Mouse (Mus musculus): ENCODE data around the gene Capns2.
"Not testable (repeated sequence)": the region's sequence is repeated elsewhere in the genome, so short reads cannot be mapped to it uniquely, and the experiment has no call there.

Gene Capns2

GRCm38 (mm10) chr8:92901107-92901506, at the start of gene Capns2:
Gene Capns2 (plus strand): TSS chr8:92901407.
- ChIA-PET CTCF (no interaction called here), POLR2A (interaction anchor here in 1 of 4 experiments (1.8 kb wide), 1 partner anchor 25 kb away, joined by 5 read pairs; no protein-coding TSS in a partner anchor)

DNA sequence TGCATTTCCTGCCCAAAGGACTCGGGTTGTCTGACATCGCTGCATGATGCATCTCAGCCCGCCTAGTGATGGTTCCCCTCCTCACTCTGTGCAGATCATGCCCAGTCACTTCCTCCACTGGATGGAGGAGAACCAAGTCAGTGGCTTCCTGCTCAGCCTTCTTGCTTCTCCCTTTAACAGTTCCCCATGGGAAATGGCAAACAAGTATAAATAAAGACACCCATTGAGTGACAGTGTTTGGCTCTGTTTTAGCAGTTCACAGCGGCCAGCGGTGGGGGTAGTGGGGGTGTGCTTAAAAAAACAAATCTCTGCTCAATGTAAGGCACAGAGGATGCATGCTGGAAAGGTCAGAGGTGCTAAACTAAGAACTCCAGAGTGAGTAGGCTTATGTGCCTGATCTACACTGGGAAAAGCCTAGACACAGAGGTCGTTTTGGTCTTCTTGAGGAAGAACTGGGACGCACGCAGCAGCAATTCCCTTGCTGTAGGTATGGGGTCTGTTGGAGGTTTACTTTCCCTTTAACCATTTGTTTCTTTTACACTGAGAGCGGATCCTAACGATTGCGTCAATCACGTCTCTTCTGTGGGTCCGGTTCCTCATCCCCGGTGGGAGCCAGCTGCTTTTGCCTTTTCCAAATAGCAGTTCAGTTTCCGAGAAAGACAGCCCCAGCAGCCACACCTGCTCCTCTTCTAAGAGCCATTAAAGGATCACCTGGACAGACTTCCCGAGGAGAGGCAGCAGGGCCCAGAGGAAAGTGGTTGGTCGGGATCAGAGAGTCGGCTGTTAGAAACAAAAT, 47.8 kb upstream of the Capns2 start:
- POLR2A ChIA-PET, result interaction anchor here in 1 of 4 experiments (0.7 kb wide), 1 partner anchor 567 kb away, joined by 3 read pairs; no protein-coding TSS in a partner anchor
- CTCF ChIA-PET, result no interaction called here

- POLR2A ChIA-PET, result no interaction called here
- CTCF ChIA-PET, result interaction anchor here in 1 of 4 experiments (1.1 kb wide), 1 partner anchor 37 kb away, joined by 3 read pairs; no protein-coding TSS in a partner anchor
These were observed 46.5 kb upstream of the Capns2 start for GRCm38 (mm10) chr8:92854673-92855072.

DNA sequence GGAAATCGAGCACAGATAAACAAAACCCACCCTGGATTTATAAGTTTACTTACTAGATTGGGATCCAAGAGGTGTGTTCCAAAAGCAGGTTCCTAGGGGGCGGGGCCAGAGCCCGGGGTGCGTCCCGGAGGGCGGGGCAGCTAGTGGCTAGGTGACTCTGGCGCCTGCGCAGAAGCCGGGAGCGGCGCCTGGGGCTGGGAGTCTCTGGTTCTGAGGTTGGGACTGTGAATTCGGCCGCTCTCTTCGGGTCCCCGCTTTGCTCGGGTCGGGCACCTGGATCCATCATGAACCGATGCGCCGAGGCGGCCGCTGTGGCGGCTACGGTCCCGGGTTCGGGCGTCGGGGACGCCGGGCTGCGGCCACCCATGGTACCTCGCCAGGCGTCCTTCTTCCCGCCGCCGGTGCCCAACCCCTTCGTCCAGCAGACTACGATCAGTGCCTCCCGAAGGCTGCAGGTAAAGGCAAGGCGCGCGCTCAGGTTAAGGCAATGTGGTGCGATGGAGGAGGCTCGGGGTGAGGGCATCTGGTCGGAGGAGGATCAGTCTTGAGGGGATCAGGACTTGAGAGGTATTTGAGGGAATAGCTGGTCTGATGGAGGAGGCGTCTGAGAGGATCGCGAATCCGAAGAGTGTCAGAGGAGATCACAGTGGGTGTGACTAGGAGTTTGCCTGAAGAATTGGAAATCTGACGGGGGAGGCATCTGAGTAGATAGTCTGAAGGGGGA, 45.9 kb upstream of the Capns2 start, which contains the start of gene Lpcat2:
Gene Lpcat2 (plus strand): TSS at position 169 of the 724 bp plus-strand sequence.
- CTCF ChIA-PET, result interaction anchor here in 1 of 4 experiments (0.5 to 1.1 kb wide), 2 partner anchors 37 to 41 kb away, joined by 3 to 4 read pairs; no protein-coding TSS in a partner anchor
- POLR2A ChIA-PET, result no interaction called here

- POLR2A ChIA-PET, result no interaction called here
- CTCF ChIA-PET, result no interaction called here
These were observed 44.8 kb upstream of the Capns2 start for GRCm38 (mm10) chr8:92856273-92856986.

- ChIA-PET CTCF (interaction anchor here in 1 of 4 experiments (0.7 kb wide), 1 partner anchor 11 kb away, joined by 3 read pairs; no protein-coding TSS in a partner anchor), POLR2A (no interaction called here)
These were observed 42.6 kb upstream of the Capns2 start for GRCm38 (mm10) chr8:92858475-92859182.

GRCm38 (mm10) chr8:92861977-92862376, 39.2 kb upstream of the Capns2 start:
- ChIA-PET CTCF (no interaction called here), POLR2A (no interaction called here)

DNA sequence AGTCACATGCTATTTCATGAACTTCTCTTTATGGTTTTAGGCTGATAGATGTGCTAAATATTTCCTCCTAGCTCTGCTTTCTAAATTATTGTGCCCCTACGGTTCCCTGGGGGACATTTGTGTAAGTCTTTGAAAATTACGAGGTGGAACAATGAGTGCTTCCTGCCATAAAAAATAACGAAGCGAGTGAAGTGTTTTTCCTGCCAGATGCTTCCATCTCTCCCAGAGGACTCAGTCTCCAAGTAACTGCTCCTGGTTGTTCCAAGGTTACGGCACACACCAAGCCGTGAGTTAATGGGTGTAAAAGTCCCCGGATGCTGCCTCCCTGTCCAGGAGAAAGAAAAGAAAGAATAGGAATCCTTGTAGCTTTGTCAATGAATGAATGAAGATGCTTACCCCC, 30.9 kb upstream of the Capns2 start:
- CTCF ChIA-PET, result no interaction called here

DNA sequence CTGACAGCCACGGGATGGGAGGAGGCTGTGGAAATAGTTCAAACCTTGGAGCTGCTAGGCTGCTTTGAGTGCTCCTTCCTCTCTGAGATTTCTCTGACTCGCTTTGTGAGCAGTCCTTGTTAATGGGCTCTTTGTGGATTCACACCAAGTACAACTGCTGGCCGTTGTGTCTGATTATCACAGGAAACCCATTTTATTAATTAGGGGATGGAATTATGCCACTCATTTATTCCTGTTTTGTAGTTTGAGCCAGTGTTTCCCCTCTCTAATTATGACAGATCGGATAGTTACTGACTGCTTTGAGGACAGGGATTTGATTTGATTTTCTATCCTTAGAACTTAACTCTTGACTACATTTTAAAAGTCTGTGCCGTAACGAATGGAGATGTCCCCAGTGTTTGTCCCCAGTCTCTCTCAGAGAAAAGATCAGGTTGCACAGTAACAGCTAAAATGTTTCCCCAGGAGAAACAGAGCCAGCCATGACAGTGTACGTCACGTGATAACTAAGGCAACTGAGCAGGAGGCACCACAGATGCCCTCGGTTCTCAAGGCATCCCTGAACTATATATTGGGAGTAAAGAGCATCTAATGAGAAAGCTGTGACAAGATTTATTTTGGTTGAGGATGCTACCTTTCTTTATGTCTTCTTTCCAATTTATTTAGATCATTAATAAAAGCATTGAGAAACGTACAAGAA, 29.0 kb upstream of the Capns2 start:
- ChIA-PET POLR2A (no interaction called here), CTCF (no interaction called here)

More for the DNA sequence above, 30.9 kb upstream of the Capns2 start:
- POLR2A ChIA-PET, result interaction anchor here in 2 of 4 experiments (0.6 to 0.7 kb wide), 2 partner anchors 62 to 225 kb away, joined by 3 to 4 read pairs; no protein-coding TSS in a partner anchor

DNA sequence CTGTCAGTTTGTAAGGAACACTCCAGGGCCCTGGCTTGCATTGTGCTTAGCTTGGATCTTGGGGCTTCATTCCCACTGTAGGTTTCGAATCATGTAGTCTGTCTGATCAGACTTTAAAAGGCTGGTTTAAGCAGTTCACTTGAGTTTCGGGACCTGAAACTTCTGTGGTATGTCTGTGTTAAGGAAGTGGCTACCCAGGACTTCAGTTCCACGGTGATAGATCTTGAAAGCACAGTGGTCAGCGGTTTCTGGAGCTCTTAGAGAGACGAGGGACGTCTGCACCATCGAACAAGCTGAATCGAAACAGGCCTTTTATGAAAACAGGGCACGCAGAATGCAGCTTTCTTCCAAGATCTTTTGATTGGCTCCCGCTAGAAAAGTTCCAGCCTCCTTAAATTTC, 25.4 kb upstream of the Capns2 start:
- ChIA-PET POLR2A (interaction anchor here in 1 of 4 experiments (1.0 to 1.6 kb wide), 2 partner anchors 9 to 26 kb away, joined by 3 to 5 read pairs; partner anchors contain the start of gene Capns2), CTCF (interaction anchor here in 1 of 4 experiments (2.7 kb wide), 1 partner anchor 57 kb away, joined by 12 read pairs; no protein-coding TSS in a partner anchor)

GRCm38 (mm10) chr8:92881247-92881646, 20.0 kb upstream of the Capns2 start:
- ChIA-PET CTCF (interaction anchor here in 2 of 4 experiments (0.6 to 1.8 kb wide), 2 partner anchors 46 to 63 kb away, joined by 3 to 7 read pairs; no protein-coding TSS in a partner anchor), POLR2A (interaction anchor here in 1 of 4 experiments (0.5 kb wide), 1 partner anchor 869 kb away, joined by 3 read pairs; no protein-coding TSS in a partner anchor)

DNA sequence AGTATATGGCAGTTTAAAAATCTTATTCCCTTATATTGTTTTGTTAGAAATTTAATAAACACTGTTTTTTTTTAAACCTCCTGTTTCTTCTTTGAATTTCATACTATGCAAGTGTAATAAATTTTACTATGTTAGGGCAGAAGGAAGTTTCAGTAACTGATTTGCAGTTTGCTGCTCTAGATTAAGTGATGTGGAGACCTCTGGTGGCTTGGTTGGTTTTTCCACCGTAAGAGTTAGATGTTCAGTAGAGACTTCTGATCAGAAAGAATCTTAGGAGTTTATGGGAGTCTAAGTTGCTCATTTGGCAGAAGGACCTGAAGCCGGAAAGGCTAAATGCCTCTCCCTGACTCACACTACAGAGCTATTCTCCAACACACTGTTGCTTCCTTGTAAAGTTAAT, 17.4 kb upstream of the Capns2 start:
- POLR2A ChIA-PET, result no interaction called here
- CTCF ChIA-PET, result no interaction called here

DNA sequence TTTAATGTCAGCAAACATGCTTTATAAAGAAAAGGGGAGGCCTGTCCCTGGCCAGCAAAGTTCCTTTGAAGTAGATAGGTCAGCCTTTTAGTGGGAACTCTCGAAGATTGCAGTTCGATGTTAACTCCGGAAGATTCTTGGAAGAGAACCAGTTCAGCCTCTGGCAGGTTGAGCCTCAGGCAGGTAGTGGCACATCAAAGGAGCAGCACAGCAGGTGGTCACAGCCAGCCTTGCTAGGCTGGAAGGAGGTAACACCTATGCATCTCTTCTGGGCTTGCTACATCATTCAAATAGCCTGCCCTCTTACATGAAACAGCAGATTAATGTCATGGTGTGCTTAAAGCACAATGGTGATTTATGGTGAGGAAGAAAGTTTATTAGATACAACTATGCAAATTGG, 9.0 kb upstream of the Capns2 start:
- CTCF ChIA-PET, POLR2A ChIA-PET: not testable (repeated sequence)

DNA sequence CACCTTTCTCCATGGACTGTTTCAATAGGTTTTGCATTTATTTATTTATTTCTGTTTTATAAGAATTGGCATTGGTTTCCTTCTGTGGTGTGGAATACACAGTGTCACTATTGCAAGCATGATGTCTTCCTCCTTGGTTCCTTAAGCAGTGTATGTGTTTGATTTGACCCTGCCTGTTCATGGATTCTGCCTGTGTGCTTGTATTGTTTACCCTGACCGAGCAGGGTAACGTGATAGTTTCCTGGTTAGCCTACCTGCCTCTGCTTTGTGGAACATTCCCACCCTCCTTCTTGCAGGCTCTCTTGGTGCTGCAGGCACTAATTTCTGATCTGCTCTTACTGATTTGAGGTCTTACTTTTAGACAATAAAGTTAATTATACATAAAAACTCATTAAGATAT, 7.3 kb upstream of the Capns2 start:
- POLR2A ChIA-PET, result no interaction called here
- CTCF ChIA-PET, result no interaction called here

DNA sequence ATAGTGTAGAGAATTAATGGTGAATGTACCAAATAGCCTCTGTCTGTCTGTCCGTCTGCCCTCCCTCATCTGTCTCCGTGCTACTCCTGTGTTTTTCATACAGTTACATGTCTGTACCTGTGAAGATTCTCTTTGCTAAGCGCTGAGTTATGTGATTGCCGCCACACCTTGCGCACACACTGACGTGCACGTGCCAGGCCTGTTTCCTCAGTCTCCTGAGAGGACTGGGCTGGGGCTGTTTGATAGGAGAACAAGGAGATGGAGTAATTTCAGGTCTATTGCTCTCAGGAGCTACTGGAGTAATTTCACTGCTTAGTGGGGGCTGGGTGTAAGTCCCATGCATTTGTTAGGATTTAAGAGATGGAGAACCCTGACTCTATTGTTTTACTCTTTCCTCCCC, 6.2 kb upstream of the Capns2 start:
- ChIA-PET POLR2A (no interaction called here), CTCF (interaction anchor here in 1 of 4 experiments (1.3 kb wide), 1 partner anchor 104 kb away, joined by 4 read pairs; no protein-coding TSS in a partner anchor)

DNA sequence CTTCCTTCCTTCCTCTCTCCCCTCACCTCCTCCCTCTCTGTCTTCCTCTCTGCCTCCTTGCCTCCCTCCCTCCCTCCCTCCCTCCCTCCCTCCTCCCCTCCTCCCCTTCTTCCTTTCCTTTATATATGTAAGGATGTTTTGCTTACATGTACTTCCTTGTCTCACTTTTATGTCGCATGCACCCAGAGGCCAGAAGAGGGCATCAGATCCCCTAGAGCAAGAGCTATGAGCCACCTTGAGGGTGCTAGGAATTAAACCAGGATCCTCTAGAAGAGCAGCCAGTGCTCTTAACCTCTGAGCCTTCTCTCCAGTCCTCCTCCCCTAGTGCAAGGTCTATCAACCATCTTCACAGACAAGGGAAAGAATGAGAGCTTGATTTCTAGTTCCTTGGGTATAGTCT, 5.2 kb upstream of the Capns2 start:
- POLR2A ChIA-PET, result interaction anchor here in 2 of 4 experiments (0.6 to 0.7 kb wide), 2 partner anchors 75 to 1095 kb away, joined by 3 to 4 read pairs; no protein-coding TSS in a partner anchor
- CTCF ChIA-PET, result interaction anchor here in 2 of 4 experiments (0.6 to 1.3 kb wide), 4 partner anchors 40 to 469 kb away, joined by 4 to 7 read pairs (median 5); no protein-coding TSS in a partner anchor

GRCm38 (mm10) chr8:92896611-92897010, 4.6 kb upstream of the Capns2 start:
- CTCF ChIA-PET, result interaction anchor here in 2 of 4 experiments (0.6 to 1.3 kb wide), 4 partner anchors 41 to 469 kb away, joined by 4 to 7 read pairs (median 5); no protein-coding TSS in a partner anchor
- POLR2A ChIA-PET, result interaction anchor here in 1 of 4 experiments (0.7 kb wide), 1 partner anchor 76 kb away, joined by 3 read pairs; no protein-coding TSS in a partner anchor

DNA sequence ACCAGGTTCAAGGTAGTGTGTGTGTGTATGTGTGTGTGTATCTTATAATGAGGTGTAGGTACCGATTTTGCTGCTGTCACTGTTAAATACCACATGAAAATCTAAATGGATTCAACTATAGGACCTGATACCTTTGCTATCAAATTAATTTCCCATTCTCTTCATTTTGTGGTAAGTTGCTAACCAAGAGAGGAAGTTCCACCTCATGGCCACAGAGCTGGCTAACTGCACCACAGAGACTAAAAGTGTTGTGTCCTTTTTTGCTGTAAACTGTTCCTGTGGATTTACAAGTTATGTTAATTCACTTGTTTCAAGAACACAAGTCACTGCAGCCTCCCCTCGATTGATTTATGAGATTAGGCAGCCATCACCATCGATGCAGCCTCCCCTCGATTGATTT, 3.4 kb upstream of the Capns2 start:
- CTCF ChIA-PET, result no interaction called here
- POLR2A ChIA-PET, result no interaction called here
